Mouse (Mus musculus) adrenal gland, postnatal 14 days (tissue): ENCODE measurements around the gene Fbxw2. TPM values are rescaled to one million over a fixed set of nuclear protein-coding genes. Genes with fewer than 3 reads are reported as not detected.
A peak's percentile ranks its signal among the peaks of the same experiment; 100 is the strongest.
"Not testable (repeated sequence)": the region's sequence is repeated elsewhere in the genome, so short reads cannot be mapped to it uniquely, and the experiment has no call there.

Experiments
- DNase-seq: peaks from one replicate; pipeline ENCODE4 v3.0.0; 2021; ENCODE audit warnings: mixed read lengths
- total RNA-seq: library from RNA; stranded (reverse); gene quantifications from 2 replicates; pipeline ENCODE4 v1.2.3, GENCODE M21; 2021

The Fbxw2 gene
- total RNA-seq, 1 experiment from 2014 or later = 67.5 TPM

GRCm38 (mm10) chr2:34773673-34774072, 52.4 kb downstream of the Fbxw2 start:
- DNase-seq = no peak

GRCm38 (mm10) chr2:34772252-34773235, 53.6 kb downstream of the Fbxw2 start:
- DNase-seq = peak; percentile 77

GRCm38 (mm10) chr2:34771368-34772226, 54.5 kb downstream of the Fbxw2 start, which contains the start of gene Hspa5:
Gene Hspa5, plus strand, starts transcription at chr2:34771970.
- peak; percentile 100 for DNase-seq

GRCm38 (mm10) chr2:34770951-34771350, 55.2 kb downstream of the Fbxw2 start:
- DNase-seq = no peak

GRCm38 (mm10) chr2:34770049-34770448, 56.1 kb downstream of the Fbxw2 start:
- no peak for DNase-seq

GRCm38 (mm10) chr2:34764801-34765200, 61.3 kb downstream of the Fbxw2 start:
- DNase-seq = no peak

- DNase-seq = no peak
Measured at GRCm38 (mm10) chr2:34762872-34763271, 63.2 kb downstream of the Fbxw2 start.

GRCm38 (mm10) chr2:34762174-34762573, 63.9 kb downstream of the Fbxw2 start:
- DNase-seq = no peak

- DNase-seq = not testable (repeated sequence)
Measured at GRCm38 (mm10) chr2:34761272-34761671, 64.8 kb downstream of the Fbxw2 start.

GRCm38 (mm10) chr2:34757341-34757740, 68.8 kb downstream of the Fbxw2 start:
- DNase-seq = no peak

- DNase-seq = peak; percentile 45
Measured at GRCm38 (mm10) chr2:34754551-34755358, 71.4 kb downstream of the Fbxw2 start, which contains the start of gene Gapvd1. Gene Gapvd1, minus strand, starts transcription at chr2:34755232.

Other genes starting within 250 kb of the Fbxw2 start
- 55.5 and 58.2 TPM in 2 replicates for gene Gapvd1, start 71.1 kb downstream of the Fbxw2 start, total RNA-seq
- gene Hspa5, start 54.3 kb downstream of the Fbxw2 start, total RNA-seq = 552 and 555 TPM in 2 replicates
- 24.8 and 29.7 TPM in 2 replicates for gene Rabepk, start 26.4 kb downstream of the Fbxw2 start, total RNA-seq
- gene Gm34653, start 6.7 kb upstream of the Fbxw2 start, total RNA-seq = not detected in 2 replicates
- gene Cutal, start 48.1 kb upstream of the Fbxw2 start, total RNA-seq = 0.38 and 6.5 TPM in 2 replicates
- 32.2 and 39.5 TPM in 2 replicates for gene Psmd5, start 48.7 kb upstream of the Fbxw2 start, total RNA-seq
- 4.3 and 5.0 TPM in 2 replicates for gene Phf19, start 87.7 kb upstream of the Fbxw2 start, total RNA-seq
- 4.2 and 7.1 TPM in 2 replicates for gene Traf1, start 135.5 kb upstream of the Fbxw2 start, total RNA-seq
- gene Hc, start 235.1 kb upstream of the Fbxw2 start, total RNA-seq = 4.0 and 46.1 TPM in 2 replicates